Mouse (Mus musculus) duodenum, adult 2 months (tissue): ENCODE measurements around the gene Dcaf1. TPM values are rescaled to one million over a fixed set of nuclear protein-coding genes. Genes with fewer than 3 reads are reported as not detected.

Source experiments
- polyA plus RNA-seq: library from polyadenylated mRNA; depleted of rRNA; stranded (reverse); fragments of >200 nt; gene quantifications from 2 replicates; pipeline ENCODE4 v1.2.3, GENCODE M21; 2012; ENCODE audit warnings: low replicate concordance; rRNA removed

Gene Dcaf1
- 3.1 and 5.4 TPM in 2 replicates for polyA plus RNA-seq

GRCm38 (mm10) chr9:106821618-106822380 is at the start of gene Dcaf1:
Gene Dcaf1 (plus strand): TSS chr9:106821874.

DNA sequence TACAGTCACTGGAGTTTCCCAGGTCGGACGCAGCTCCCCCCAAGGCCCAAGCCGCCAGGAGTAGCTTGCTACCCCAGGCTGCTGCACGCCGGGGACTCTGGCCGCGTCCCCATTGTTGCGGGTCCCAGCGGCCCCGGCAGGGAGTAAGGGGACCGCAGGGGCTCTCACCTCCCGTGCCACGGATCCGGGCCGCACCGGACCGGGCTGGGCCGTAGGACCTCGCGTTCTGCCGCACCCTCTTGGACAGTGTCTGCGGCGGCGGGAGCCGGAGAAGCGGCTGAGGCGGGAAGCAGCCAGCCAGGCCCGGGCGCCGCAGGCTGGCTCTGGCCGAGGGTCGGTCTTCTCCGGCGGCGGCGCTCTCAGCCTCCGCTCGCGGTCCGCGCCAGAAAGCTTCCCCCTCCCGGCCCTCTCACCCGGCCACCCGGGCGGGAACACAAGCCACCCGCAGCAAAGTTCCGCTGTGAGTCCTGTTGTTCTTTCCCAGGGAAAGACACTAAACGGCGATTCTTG is 32.8 kb upstream of the Dcaf1 start, which contains the start of gene Rad54l2:
TSS of gene Rad54l2 (minus strand) at position 383 of the 510 bp plus-strand sequence.

GRCm38 (mm10) chr9:106886828-106887702 is 65.4 kb downstream of the Dcaf1 start, which contains the start of gene Rbm15b:
Gene Rbm15b (minus strand): TSS chr9:106887428.

DNA sequence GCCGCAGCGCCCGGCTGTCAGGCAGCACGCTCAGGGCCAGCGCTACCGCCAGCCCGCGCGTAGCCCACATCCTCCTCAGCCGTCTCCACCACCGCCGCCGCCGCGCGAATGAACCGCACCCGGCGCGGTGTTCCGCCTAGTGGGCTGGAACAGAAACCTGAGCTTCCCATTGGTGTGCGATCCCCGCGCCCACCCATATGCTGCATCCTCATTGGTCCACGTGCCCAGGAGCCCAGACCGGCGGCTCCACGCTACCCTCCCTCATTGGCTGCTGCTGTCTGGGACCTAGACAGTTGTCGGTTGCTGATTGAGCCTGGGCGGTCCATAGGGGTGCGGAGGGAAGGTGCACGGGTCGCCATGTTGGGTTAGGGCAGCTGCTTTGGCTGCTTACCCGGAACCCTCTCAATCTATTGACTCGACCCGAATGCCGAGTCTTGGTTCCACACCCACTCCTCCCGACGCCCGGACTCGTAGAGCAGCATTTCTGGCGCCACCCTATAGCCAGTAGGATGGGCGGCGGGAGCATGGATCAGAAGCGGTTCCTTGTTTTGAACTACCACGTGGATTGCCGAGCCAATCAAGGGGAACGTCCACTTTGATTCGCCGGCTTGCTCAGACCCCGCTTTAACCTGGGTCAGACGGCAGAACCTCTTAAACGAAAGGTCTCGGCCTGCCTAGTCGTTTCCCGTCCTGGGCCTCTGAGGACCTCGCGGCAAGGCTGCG is 70.3 kb downstream of the Dcaf1 start, which contains the start of gene Manf:
TSS of gene Manf (minus strand) at position 151 of the 723 bp plus-strand sequence.

Other genes starting within 250 kb of the Dcaf1 start
- not detected in 2 replicates for gene Iqcf6, start 195.3 kb upstream of the Dcaf1 start, polyA plus RNA-seq
- 0.06 TPM in 2 replicates for gene Grm2, start 165.8 kb upstream of the Dcaf1 start, polyA plus RNA-seq
- 65.2 and 86.0 TPM in 2 replicates for gene Tex264, start 135.9 kb upstream of the Dcaf1 start, polyA plus RNA-seq
- 28.3 and 34.4 TPM in 2 replicates for gene Rad54l2, start 32.7 kb upstream of the Dcaf1 start, polyA plus RNA-seq
- gene Rbm15b, start 65.6 kb downstream of the Dcaf1 start, polyA plus RNA-seq = 8.0 and 8.1 TPM in 2 replicates
- 9.9 and 31.2 TPM in 2 replicates for gene Manf, start 70.1 kb downstream of the Dcaf1 start, polyA plus RNA-seq